Mouse (Mus musculus) liver, embryonic 14.5 days (tissue): ENCODE results near the gene Ccdc24. TPM values are rescaled to one million over a fixed set of nuclear protein-coding genes. Genes with fewer than 3 reads are reported as not detected.

ENCODE experiments used
- ATAC-seq: fragments of 200-750 bp; cut with Nextera tagmentation; 2 replicates; pipeline ENCODE4 v1.8.0; 2017; ENCODE audit warnings: moderate number of reproducible peaks, mild to moderate bottlenecking, moderate library complexity; ENCODE audit not compliant: insufficient read depth
- DNase-seq, 3 experiments: peaks; one replicate each; pipeline ENCODE4 v3.0.0-alpha.2; 2012 to 2013; ENCODE audit warnings: low read depth in 3 of 3, low spot score in 3 of 3
- H3K27ac ChIP-seq: fragments of 300-500 bp; sonication (generic); 2 replicates; pipeline ENCODE4 v1.5.1; 2014; ENCODE audit warnings: moderate library complexity, mild to moderate bottlenecking, control low read depth, inconsistent platforms
- H3K27me3 ChIP-seq: fragments of 300-500 bp; sonication (generic); 2 replicates; pipeline ENCODE4 v1.6.1; 2014; ENCODE audit warnings: mild to moderate bottlenecking, low read length, moderate library complexity; ENCODE audit not compliant: control insufficient read depth, insufficient read depth
- H3K36me3 ChIP-seq: fragments of 300-500 bp; sonication (generic); replicated peaks from 2 replicates; pipeline ENCODE4 v1.6.1; 2014; ENCODE audit warnings: low read depth; ENCODE audit not compliant: control insufficient read depth, insufficient read depth
- H3K4me1 ChIP-seq, 2 experiments: fragments of 200-500 bp in 1 of 2; fragments of 300-500 bp in 1 of 2; sonication (generic) in 1 of 2; replicated peaks; 2 replicates each; pipeline ENCODE4 v1.6.1; 2012 to 2014; ENCODE audit warnings: antibody characterized with exemption in 1 of 2, inconsistent platforms in 1 of 2, low read length in 1 of 2; ENCODE audit not compliant: control insufficient read depth in 2 of 2, insufficient read depth in 2 of 2
- H3K4me2 ChIP-seq: fragments of 300-500 bp; sonication (generic); 2 replicates; pipeline ENCODE4 v1.6.1; 2014; ENCODE audit warnings: low read depth, mild to moderate bottlenecking, control low read depth, moderate library complexity
- H3K4me3 ChIP-seq, 2 experiments: fragments of 200-500 bp in 1 of 2; fragments of 300-500 bp in 1 of 2; sonication (generic) in 1 of 2; 2 replicates each; pipeline ENCODE4 v1.5.1; 2012 to 2014; ENCODE audit warnings: low read depth in 2 of 2, low read length in 2 of 2, mild to moderate bottlenecking in 2 of 2, control low read depth in 1 of 2, inconsistent platforms in 1 of 2, moderate library complexity in 1 of 2; ENCODE audit not compliant: insufficient read depth in 1 of 2
- H3K9ac ChIP-seq: fragments of 300-500 bp; sonication (generic); replicated peaks from 2 replicates; pipeline ENCODE4 v1.6.1; 2014; ENCODE audit warnings: mild to moderate bottlenecking, control low read depth, moderate library complexity
- H3K9me3 ChIP-seq: fragments of 300-500 bp; sonication (generic); 2 replicates; pipeline ENCODE4 v1.6.1; 2016; ENCODE audit warnings: low read length, mixed read lengths; ENCODE audit not compliant: control insufficient read depth
- CTCF ChIP-seq: IDR thresholded peaks from 2 replicates; pipeline ENCODE4 v1.5.1; 2016; ENCODE audit warnings: antibody characterized with exemption, low read depth, control low read depth
- EP300 ChIP-seq: IDR thresholded peaks from 2 replicates; pipeline ENCODE4 v1.6.1; 2016; ENCODE audit warnings: antibody characterized with exemption, low read depth
- WGBS: fragments of 180-500 bp; shearing (Covaris S2); extraction: QIAGEN DNeasy Blood & Tissue Kit; methylation state at CpG from one replicate; pipeline ENCODE4 v1.1.7; 2014; ENCODE audit not compliant: insufficient replicate concordance; 5-methylcytosine and 5-hydroxymethylcytosine counted together
- polyA plus RNA-seq, 2 experiments: library from polyadenylated mRNA; depleted of rRNA in 1 of 2; stranded (reverse) in 1 of 2; unstranded in 1 of 2; fragments of >200 nt; fragmentation: Nextera tagmentation in 1 of 2; extraction: Ambion mirVana in 1 of 2; gene quantifications; 2 replicates each; pipeline versions ENCODE4 v1.2.1 to v1.2.3; 2012 to 2014

Gene Ccdc24
- polyA plus RNA-seq, 2 experiments: 0.57 to 0.63 TPM

DNA sequence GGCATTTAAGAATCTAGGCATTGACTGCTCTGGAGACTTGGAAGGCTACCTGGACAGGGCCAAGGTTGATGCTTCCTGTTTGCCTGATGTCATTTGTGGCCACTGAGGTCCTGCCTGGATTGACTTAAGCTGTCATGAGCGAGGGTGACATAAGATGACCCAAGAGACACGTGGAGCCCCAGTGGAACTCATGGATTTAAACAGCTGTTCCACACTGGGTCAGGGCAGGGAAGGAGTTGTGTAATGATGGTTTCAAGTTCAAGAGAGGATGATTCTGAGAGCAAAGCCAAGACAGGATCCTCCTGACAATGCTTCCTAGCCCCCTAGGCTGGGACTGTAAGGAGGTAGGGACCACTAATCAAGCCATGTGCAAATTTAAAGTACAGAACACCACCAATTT, 40.9 kb downstream of the Ccdc24 start:
- Histone ChIP-seq H3K27me3 (peaks cover 12% of the 10 kb centered on the region), H3K4me2 (peak overlapping the region; percentile 87), H3K4me1 (peaks cover 59 to 61% of the 10 kb centered on the region in 2 experiments), H3K27ac (peak overlapping the region; percentile 99), H3K9ac (peak overlapping the region; percentile 80), H3K36me3 (no peaks in the 10 kb centered on the region), H3K9me3 (no peaks in the 10 kb centered on the region), H3K4me3 (peak overlapping the region; percentile 10 to 40)
- DNase-seq (no peak), ATAC-seq (no peak)
- TF ChIP-seq EP300: no peak
- TF ChIP-seq CTCF: no peak
- 54% methylated on average over 2 of the region's 2 CpGs for WGBS

DNA sequence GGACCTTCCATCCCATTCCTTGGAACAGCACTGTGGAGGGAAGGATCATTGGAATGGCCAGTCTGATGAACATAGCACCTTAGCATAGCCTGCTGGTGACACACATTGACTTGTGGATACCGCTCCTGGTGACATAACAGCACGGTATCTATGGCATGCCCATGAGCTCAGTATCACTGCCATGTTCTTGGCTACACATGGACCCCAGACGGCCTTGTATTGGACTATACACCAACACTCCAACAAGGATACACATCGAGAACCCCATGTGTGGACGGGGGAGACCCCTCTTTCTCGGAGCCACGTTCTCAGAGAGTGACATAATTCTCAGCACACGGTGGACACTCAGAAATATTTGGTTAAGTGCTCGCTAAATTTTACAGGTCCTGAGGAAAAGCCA, 41.6 kb downstream of the Ccdc24 start:
- Histone ChIP-seq H3K9ac (peak overlapping the region; percentile 80), H3K36me3 (no peaks in the 10 kb centered on the region), H3K9me3 (no peaks in the 10 kb centered on the region), H3K4me2 (peak overlapping the region; percentile 87), H3K27me3 (peaks cover 12% of the 10 kb centered on the region), H3K4me3 (0 out of 4 replicates have a peak overlapping the region, but pooled peaks of 1 of the 2 experiments have one; percentile 3), H3K4me1 (peaks cover 59 to 61% of the 10 kb centered on the region in 2 experiments), H3K27ac (peak overlapping the region; percentile 99)
- no peak for TF ChIP-seq CTCF
- no peak for TF ChIP-seq EP300
- no peak for ATAC-seq
- no peak for DNase-seq
- 71% methylated on average over 9 of the region's 9 CpGs for WGBS

DNA sequence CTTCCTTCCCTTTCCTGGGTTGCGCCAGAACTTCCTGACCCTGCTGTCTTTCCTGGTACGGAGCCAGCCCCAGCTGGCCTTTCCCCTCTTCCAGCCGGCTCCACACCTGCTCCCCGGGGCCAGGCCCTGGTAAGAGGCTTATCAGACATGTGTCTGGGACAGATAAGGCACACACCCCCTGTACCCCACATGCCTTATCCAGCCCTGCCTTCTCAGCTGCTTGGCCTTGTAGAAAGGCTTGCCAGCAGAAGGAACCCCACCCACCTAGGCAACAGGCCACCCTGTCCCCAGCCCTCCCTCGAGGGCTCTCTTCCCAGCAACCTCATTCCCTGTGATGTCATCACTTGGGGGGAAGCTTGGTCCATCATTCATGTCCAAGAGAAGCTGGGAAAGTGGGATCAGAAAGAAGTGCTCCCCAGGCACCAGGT, 42.2 kb downstream of the Ccdc24 start:
- Histone ChIP-seq H3K9me3 (no peaks in the 10 kb centered on the region), H3K4me2 (peak overlapping the region; percentile 87), H3K27me3 (peaks cover 16% of the 10 kb centered on the region), H3K4me1 (peaks cover 59 to 61% of the 10 kb centered on the region in 2 experiments), H3K27ac (peak overlapping the region; percentile 99), H3K9ac (peak overlapping the region; percentile 86), H3K4me3 (peak overlapping the region; percentile 50 to 51), H3K36me3 (no peaks in the 10 kb centered on the region)
- 3% methylated on average over 5 of the region's 5 CpGs for WGBS
- peak; percentile 99 for TF ChIP-seq EP300
- TF ChIP-seq CTCF: no peak
- peak; percentile 88 for ATAC-seq
- peak; percentile 93 to 95 (median 94) for DNase-seq

DNA sequence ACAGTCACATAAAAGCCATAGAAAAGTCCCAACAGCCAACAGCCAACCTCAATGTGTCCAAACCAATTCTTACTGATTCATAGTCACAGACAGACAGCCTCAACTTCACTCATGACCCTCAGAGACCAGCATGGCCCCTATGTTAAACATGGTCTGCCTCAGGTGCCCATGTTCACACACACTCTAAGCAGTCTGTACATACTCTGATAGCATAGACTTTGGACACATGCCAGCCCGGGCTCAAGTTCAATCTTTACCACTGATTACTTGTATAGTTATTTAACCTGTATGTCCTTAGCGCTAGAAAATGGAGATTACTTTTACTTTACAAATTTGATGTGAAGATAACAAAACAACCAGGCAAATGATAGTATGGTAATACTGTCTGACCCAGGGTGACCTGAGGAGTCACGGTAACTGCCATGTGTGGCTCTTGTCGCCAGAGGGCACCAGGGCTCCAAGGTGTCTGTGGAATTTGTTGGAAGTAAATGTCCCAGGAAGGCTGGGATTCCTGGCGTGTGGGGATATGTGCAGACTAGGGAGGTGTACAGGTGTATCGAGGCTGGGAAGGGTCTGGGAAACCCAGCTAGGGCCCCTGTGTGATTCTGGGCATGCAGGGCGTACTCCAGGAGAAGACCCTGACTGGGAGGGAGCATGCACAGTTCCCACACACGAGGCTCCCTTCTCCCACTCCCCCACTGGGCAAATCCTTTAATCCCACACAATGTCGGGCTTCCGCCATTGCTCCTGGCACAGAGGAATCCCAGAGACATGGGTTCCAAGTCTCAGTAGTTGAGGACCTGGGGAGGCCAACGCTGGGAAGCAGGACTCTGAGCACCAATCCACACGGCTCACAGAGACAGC, 42.9 kb downstream of the Ccdc24 start:
- DNase-seq (peak; percentile 58 to 78 (median 70)), ATAC-seq (peak; percentile 38)
- Histone ChIP-seq H3K27me3 (peaks cover 16% of the 10 kb centered on the region), H3K4me1 (peaks cover 55 to 56% of the 10 kb centered on the region in 2 experiments), H3K9ac (peak overlapping the region; percentile 86), H3K36me3 (no peaks in the 10 kb centered on the region), H3K27ac (peak overlapping the region; percentile 87), H3K9me3 (no peaks in the 10 kb centered on the region), H3K4me2 (peak overlapping the region; percentile 87), H3K4me3 (peak overlapping the region; percentile 50 to 51)
- TF ChIP-seq CTCF (peak; percentile 99), EP300 (peak; percentile 31; the same call in 1 of the 2 replicates)
- 10% methylated on average over 12 of the region's 12 CpGs for WGBS

DNA sequence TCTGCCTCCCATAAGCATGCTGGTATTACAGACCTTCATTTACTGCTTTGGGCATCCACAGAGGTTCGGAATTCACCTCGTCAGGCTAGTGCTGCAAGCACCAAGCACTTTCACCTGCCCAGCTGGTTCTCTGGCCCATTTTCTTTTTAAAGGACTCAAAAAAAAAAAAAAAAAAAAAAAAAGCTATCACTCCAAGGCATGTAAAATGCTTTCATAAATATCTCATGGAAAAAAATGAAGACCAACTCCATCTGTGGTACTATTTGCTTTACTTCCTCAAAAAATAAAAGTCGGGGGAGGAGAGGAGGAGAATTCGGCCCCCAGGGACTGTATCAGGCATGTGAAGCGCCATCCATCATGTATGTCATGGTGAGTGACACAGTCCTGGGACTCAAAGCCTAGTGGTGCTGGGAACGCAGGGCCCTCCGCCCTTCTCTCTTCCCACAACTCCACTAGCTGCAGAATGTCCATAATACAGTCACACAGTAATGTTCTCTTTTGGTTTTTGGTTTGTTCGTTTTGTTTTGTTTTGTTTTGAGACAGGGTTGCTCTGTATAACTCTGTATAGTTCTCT, 43.7 kb downstream of the Ccdc24 start:
- H3K27me3 ChIP-seq: peaks cover 16% of the 10 kb centered on the region
- TF ChIP-seq EP300: no peak
- TF ChIP-seq CTCF: no peak
- peaks cover 47 to 48% of the 10 kb centered on the region in 2 experiments for H3K4me1 ChIP-seq
- H3K36me3 ChIP-seq: no peaks in the 10 kb centered on the region
- H3K4me2 ChIP-seq: no peak overlapping the region; the same call in 1 of the 2 replicates
- ATAC-seq (no peak), DNase-seq (no peak)
- WGBS: 53% methylated on average over 8 of the region's 8 CpGs
- peak overlapping the region; percentile 28 for H3K9ac ChIP-seq
- no peak overlapping the region for H3K4me3 ChIP-seq
- no peaks in the 10 kb centered on the region for H3K9me3 ChIP-seq
- peak overlapping the region; percentile 71 for H3K27ac ChIP-seq
